Mouse (Mus musculus) megakaryocyte, embryonic 14.5 days (primary cell): Measurements from ENCODE around the gene Myb.
"Not testable (repeated sequence)": the region's sequence is repeated elsewhere in the genome, so short reads cannot be mapped to it uniquely, and the experiment has no call there.

Source experiments
- FLI1 ChIP-seq: IDR thresholded peaks from 2 replicates; pipeline ENCODE4 v1.6.1; 2012; ENCODE audit warnings: low read length, inconsistent platforms, mixed read lengths
- GATA1 ChIP-seq: IDR thresholded peaks from 3 replicates; pipeline ENCODE4 v1.6.1; 2012; ENCODE audit warnings: mixed read lengths, low read length, inconsistent platforms, borderline replicate concordance

DNA sequence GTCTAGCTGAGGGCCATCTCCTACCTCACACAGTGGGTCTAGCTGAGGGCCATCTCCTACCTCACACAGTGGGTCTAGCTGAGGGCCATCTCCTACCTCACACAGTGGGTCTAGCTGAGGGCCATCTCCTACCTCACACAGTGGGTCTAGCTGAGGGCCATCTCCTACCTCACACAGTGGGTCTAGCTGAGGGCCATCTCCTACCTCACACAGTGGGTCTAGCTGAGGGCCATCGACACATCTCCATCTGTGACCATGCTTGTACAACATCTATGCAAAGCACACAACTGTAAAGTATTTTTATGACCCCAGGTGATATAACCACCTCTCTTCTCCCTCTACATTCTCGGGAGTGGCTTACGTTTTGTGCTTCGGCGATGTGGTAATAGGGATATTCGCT, 10.8 kb downstream of the Myb start:
- TF ChIP-seq FLI1, GATA1: not testable (repeated sequence)
